Mouse (Mus musculus) B cell, adult 62 days (primary cell): ENCODE results near the gene Ppfia4. TPM values are rescaled to one million over a fixed set of nuclear protein-coding genes. Genes with fewer than 3 reads are reported as not detected.

Experiments
- total RNA-seq: library from RNA; stranded (reverse); gene quantifications from 4 replicates; pipeline ENCODE4 v1.2.4, GENCODE M21; 2023

Ppfia4 gene
- total RNA-seq = 0.72 to 1.4 TPM (median 1.1 TPM) in 4 replicates

DNA sequence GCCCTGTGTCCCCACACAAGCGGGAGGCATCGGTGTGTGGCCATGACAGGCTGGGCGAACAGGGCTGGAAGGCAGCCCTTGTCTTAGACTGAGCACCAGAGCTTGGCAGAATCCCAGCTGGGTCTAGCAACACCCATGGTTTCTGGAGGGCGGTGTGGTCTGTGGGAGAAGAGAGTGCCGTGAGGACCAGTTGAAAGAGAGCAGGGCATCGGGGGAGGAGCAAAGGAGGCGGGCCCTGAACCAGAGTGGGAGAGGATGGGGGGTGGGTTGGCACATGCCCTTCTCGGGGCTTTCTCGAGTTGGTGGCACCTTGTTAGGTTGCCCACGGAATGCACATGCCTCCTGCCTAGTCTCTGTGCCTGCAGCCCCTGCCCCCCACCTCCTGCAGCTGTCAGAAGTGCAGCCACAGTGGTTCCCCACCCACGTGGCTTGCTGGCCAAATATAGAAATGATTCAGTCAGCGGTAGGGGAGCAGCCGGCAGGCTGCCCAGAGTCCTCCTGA is at the start of gene Ppfia4:
Ppfia4 (minus strand) TSS at position 159 of the 502 bp plus-strand sequence.

DNA sequence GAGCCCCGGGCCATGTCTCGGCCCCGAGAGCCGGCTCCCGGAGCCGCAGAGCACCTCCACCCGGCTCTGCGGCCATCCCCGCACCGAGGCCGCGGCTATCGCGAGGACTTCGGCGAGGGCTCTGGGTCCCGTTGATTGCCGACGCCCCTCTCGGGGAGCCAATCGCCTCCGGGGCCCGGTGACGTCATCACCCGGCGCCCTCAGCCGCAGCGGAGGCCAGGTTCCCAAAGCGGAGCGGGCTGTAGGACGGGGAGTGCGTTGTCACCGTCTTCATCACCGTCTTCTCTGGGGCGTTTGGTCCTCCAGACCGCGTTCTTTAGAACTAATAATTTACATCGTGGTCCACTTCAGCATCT is 29.1 kb upstream of the Ppfia4 start, which contains the start of gene Tmem183a:
Tmem183a (minus strand) TSS at position 123 of the 356 bp plus-strand sequence.

DNA sequence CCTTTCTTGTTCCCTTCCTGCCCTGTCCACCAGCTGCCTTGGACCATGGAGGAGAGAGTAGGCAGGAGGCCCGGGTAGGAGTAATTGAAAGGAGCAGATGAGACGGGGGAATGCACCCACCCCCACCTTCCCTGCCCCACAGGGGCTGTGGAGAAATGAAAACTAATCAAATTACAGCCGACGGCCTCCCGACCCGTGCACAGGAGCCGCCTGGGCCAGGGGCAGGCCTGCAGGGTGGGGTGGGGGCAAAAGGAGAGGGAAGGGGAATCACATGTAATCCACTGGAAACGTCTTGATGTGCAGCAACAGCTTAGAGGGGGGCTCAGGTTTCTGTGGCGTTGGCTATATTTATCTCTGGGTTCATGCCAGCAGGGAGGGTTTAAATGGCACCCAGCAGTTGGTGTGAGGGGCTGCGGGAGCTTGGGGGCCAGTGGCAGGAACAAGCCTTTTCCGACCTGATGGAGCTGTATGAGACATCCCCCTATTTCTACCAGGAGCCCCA is 43.1 kb downstream of the Ppfia4 start, which contains the start of gene Myog:
Myog (plus strand) TSS at position 392 of the 502 bp plus-strand sequence.

Other genes with a start within 250 kb of the Ppfia4 start
- not detected in 4 replicates for gene Chit1, start 221.7 kb downstream of the Ppfia4 start, total RNA-seq
- gene Chil1, start 150.8 kb downstream of the Ppfia4 start, total RNA-seq = not detected in 4 replicates
- not detected in 4 replicates for gene Mybph, start 139.5 kb downstream of the Ppfia4 start, total RNA-seq
- not detected in 4 replicates for gene Adora1, start 97.5 kb downstream of the Ppfia4 start, total RNA-seq
- gene Myog, start 42.9 kb downstream of the Ppfia4 start, total RNA-seq = not detected in 4 replicates
- gene Tmem183a, start 29.1 kb upstream of the Ppfia4 start, total RNA-seq = 67.1 to 88.3 TPM (median 69.1 TPM) in 4 replicates
- not detected in 4 replicates for gene 4933406M09Rik, start 53.0 kb upstream of the Ppfia4 start, total RNA-seq
- 6.6 to 10.5 TPM (median 9.4 TPM) in 4 replicates for gene Cyb5r1, start 72.6 kb upstream of the Ppfia4 start, total RNA-seq
- 73.5 to 79.8 TPM (median 76.4 TPM) in 4 replicates for gene Adipor1, start 82.5 kb upstream of the Ppfia4 start, total RNA-seq
- 34.3 to 37.0 TPM (median 34.9 TPM) in 4 replicates for gene Klhl12, start 122.6 kb upstream of the Ppfia4 start, total RNA-seq
- gene Rabif, start 161.7 kb upstream of the Ppfia4 start, total RNA-seq = 19.7 to 20.5 TPM (median 20.2 TPM) in 4 replicates
- gene Mgat4e, start 216.8 kb upstream of the Ppfia4 start, total RNA-seq = not detected in 4 replicates
- 41.8 to 46.0 TPM (median 43.2 TPM) in 4 replicates for gene Kdm5b, start 227.2 kb upstream of the Ppfia4 start, total RNA-seq